Comparison of ENCODE assay signal across 24 mouse cellular contexts in the genomic region with DNA sequence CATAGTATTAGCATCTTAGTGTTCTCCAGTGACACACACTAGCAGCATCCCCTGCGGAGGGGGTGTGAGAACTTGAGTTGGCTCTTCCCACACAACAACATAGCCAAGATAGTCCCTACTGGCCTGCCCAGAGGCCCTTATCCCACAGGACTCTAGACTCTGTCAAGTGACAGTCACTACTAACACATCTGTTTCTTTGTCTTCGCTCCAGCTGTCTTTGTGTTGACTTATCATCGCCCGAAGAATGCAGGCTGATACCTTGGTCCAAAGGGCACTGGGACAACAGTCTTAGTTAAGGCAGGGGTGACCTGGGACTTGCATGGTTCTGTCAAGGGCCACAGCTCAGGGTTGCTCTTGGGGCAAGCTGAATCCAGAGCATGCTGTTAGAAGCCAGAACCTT. TPM values are rescaled to one million over a fixed set of nuclear protein-coding genes. Genes with fewer than 3 reads are reported as not detected.
DNase-seq lines count a peak whose midpoint lies in the region; ATAC-seq and TF ChIP-seq lines count a peak whose summit lies in the region.
"Had no signal": no experiment of that assay in that cellular context is flagged by ENCODE, and none has a peak within 500 bp of the region (broad histone marks: within the 10 kb centered on the region; RNA-seq: fewer than 3 reads in every experiment).

No protein-coding gene starts in this region.

- no peak overlapping the region for H3K4me2 ChIP-seq in kidney, embryonic 15.5 days
- no peak overlapping the region for H3K4me2 ChIP-seq in intestine, embryonic 16.5 days (ENCODE audit: low read depth, low read length)
- H3K4me2 ChIP-seq: embryonic facial prominence, embryonic 12.5 days; forebrain, embryonic 12.5 days had no signal

- H3K27ac ChIP-seq in kidney, adult 2 months (ENCODE audit: insufficient read depth, low read depth, low read length) = no peak overlapping the region
- no peak overlapping the region for H3K27ac ChIP-seq in kidney, embryonic 15.5 days
- H3K27ac ChIP-seq in intestine, embryonic 16.5 days (ENCODE audit: low read length) = no peak overlapping the region
- H3K27ac ChIP-seq in midbrain, embryonic 10.5 days (replicated peaks) = no peak overlapping the region
- H3K27ac ChIP-seq: embryonic facial prominence, embryonic 10.5 days; embryonic facial prominence, embryonic 12.5 days; forebrain, embryonic 10.5 days; forebrain, embryonic 12.5 days had no signal

- ATAC-seq in kidney, embryonic 15.5 days (replicated peaks; ENCODE audit: low FRiP score) = no peak
- ATAC-seq in intestine, embryonic 16.5 days = peak; percentile 61
- ATAC-seq: forebrain, embryonic 14.5 days; forebrain, embryonic 16.5 days had no signal

- peaks cover 12% of the 10 kb centered on the region; the same call in 1 of the 2 replicates for H3K4me1 ChIP-seq in kidney, adult 2 months (ENCODE audit: control insufficient read depth, insufficient read depth, low read length)
- peaks cover 8% of the 10 kb centered on the region; the same call in 1 of the 2 replicates for H3K4me1 ChIP-seq in kidney, embryonic 15.5 days
- H3K4me1 ChIP-seq in intestine, embryonic 16.5 days (ENCODE audit: control insufficient read depth, insufficient read depth, low read length) = peaks cover 13% of the 10 kb centered on the region; the same call in 1 of the 2 replicates
- no peaks in the 10 kb centered on the region for H3K4me1 ChIP-seq in midbrain, embryonic 10.5 days
- H3K4me1 ChIP-seq: embryonic facial prominence, embryonic 12.5 days; forebrain, embryonic 10.5 days; forebrain, embryonic 12.5 days had no signal

- no peak overlapping the region for H3K9ac ChIP-seq in kidney, embryonic 15.5 days
- H3K9ac ChIP-seq in intestine, embryonic 16.5 days (ENCODE audit: low read depth, low read length) = no peak overlapping the region
- H3K9ac ChIP-seq: embryonic facial prominence, embryonic 12.5 days; forebrain, embryonic 12.5 days had no signal

- no peak overlapping the region for H3K4me3 ChIP-seq in kidney, adult 2 months (ENCODE audit: insufficient read depth, low read depth, low read length)
- H3K4me3 ChIP-seq in kidney, embryonic 15.5 days (replicated peaks) = no peak overlapping the region
- H3K4me3 ChIP-seq in intestine, embryonic 16.5 days (ENCODE audit: low read length) = no peak overlapping the region
- no peak overlapping the region for H3K4me3 ChIP-seq in midbrain, embryonic 10.5 days
- H3K4me3 ChIP-seq: embryonic facial prominence, embryonic 10.5 days; embryonic facial prominence, embryonic 12.5 days; erythroblast, embryonic 14.5 days; forebrain, embryonic 10.5 days; forebrain, embryonic 12.5 days had no signal

- H3K9me3 ChIP-seq in kidney, embryonic 15.5 days (replicated peaks) = no peaks in the 10 kb centered on the region
- H3K9me3 ChIP-seq in intestine, embryonic 16.5 days (ENCODE audit: control insufficient read depth, low read length) = peaks cover 7% of the 10 kb centered on the region
- peaks cover 6% of the 10 kb centered on the region; the same call in 1 of the 2 replicates for H3K9me3 ChIP-seq in midbrain, embryonic 10.5 days (replicated peaks)
- H3K9me3 ChIP-seq: embryonic facial prominence, embryonic 12.5 days had no signal

- no peak for TF ChIP-seq POLR2A in kidney, adult 2 months (IDR thresholded peaks at IDR 0.05; ENCODE audit: low read depth, low read length)

- 67% methylated on average over 4 of the region's 4 CpGs for WGBS in kidney, adult 2 months
- 92% methylated on average over 4 of the region's 4 CpGs for WGBS in kidney, embryonic 15.5 days
- 64% methylated on average over 4 of the region's 4 CpGs for WGBS in intestine, embryonic 16.5 days
- WGBS in midbrain, embryonic 10.5 days = 89% methylated on average over 4 of the region's 4 CpGs

- no peaks in the 10 kb centered on the region for H3K36me3 ChIP-seq in kidney, adult 2 months (ENCODE audit: control insufficient read depth, insufficient read depth, low read length)
- H3K36me3 ChIP-seq in kidney, embryonic 15.5 days = no peaks in the 10 kb centered on the region; the same call in 1 of the 2 replicates
- no peaks in the 10 kb centered on the region for H3K36me3 ChIP-seq in intestine, embryonic 16.5 days (ENCODE audit: control insufficient read depth, insufficient read depth, low read length)
- no peaks in the 10 kb centered on the region for H3K36me3 ChIP-seq in midbrain, embryonic 10.5 days
- H3K36me3 ChIP-seq: embryonic facial prominence, embryonic 10.5 days; embryonic facial prominence, embryonic 12.5 days; forebrain, embryonic 10.5 days; forebrain, embryonic 12.5 days had no signal

- no peak for TF ChIP-seq CTCF in kidney, adult 2 months (conservative IDR thresholded peaks at IDR 0.05; ENCODE audit: insufficient read depth, insufficient read length, low read depth, low read length)

- H3K27me3 ChIP-seq in kidney, adult 2 months (replicated peaks; ENCODE audit: control insufficient read depth, insufficient read depth, low read length) = no peaks in the 10 kb centered on the region
- no peaks in the 10 kb centered on the region for H3K27me3 ChIP-seq in kidney, embryonic 15.5 days
- no peaks in the 10 kb centered on the region for H3K27me3 ChIP-seq in intestine, embryonic 16.5 days (replicated peaks; ENCODE audit: control insufficient read depth, insufficient read depth, low read length)
- no peaks in the 10 kb centered on the region for H3K27me3 ChIP-seq in midbrain, embryonic 10.5 days (ENCODE audit: low read depth, poor library complexity, severe bottlenecking)
- H3K27me3 ChIP-seq: embryonic facial prominence, embryonic 12.5 days; forebrain, embryonic 12.5 days had no signal

- peak; percentile 41 for DNase-seq in kidney, adult 2 months
- DNase-seq in right cerebral cortex, postnatal 14 days = peak; percentile 1
- DNase-seq in right cerebral cortex, postnatal 36 days (ENCODE audit: low spot score in 2 of 2) = no peak
- peak; percentile 73 for DNase-seq in yolk sac, embryonic 10.5 days (ENCODE audit: low spot score)
- DNase-seq in midbrain, embryonic 10.5 days (ENCODE audit: low spot score) = no peak
- DNase-seq in embryo, embryonic 10.5 days (ENCODE audit: low spot score) = no peak
- DNase-seq: adrenal gland, adult 2 months; adrenal gland, postnatal 10 days; adrenal gland, postnatal 25 days; cerebellum, adult 11 months; cerebellum, adult 18-20 months; cerebellum, adult 8-10 months; cerebellum, adult 9-11 months; cerebellum, postnatal 14 days; cerebellum, postnatal 36 days had no signal

RNA-seq across cellular contexts. Expression of gene Rps27rt, which starts 12.7 kb away (rescaled TPM):
- 24.4 and 49.4 TPM in 2 replicates for polyA plus RNA-seq in kidney, adult 2 months (2012; rRNA removed)
- 310 and 532 TPM in 2 replicates for polyA plus RNA-seq in kidney, embryonic 15.5 days (2015; fragmentation: Nextera tagmentation; extraction: Ambion mirVana)
- polyA plus RNA-seq in intestine, embryonic 16.5 days (2015; fragmentation: Nextera tagmentation; extraction: Ambion mirVana) = 264 and 268 TPM in 2 replicates
- polyA plus RNA-seq in midbrain, embryonic 10.5 days (2016; fragmentation: Nextera tagmentation; extraction: Ambion mirVana) = 227 and 286 TPM in 2 replicates
- polyA plus RNA-seq: erythroblast, embryonic 14.5 days had no signal

RNA-seq across cellular contexts. Expression of gene Osbpl10, which starts 16.9 kb away (rescaled TPM):
- polyA plus RNA-seq in kidney, adult 2 months (2012; rRNA removed) = 7.0 and 7.3 TPM in 2 replicates
- polyA plus RNA-seq in kidney, embryonic 15.5 days (2015; fragmentation: Nextera tagmentation; extraction: Ambion mirVana) = 2.3 and 3.1 TPM in 2 replicates
- polyA plus RNA-seq in intestine, embryonic 16.5 days (2015; fragmentation: Nextera tagmentation; extraction: Ambion mirVana) = 1.4 and 2.5 TPM in 2 replicates
- polyA plus RNA-seq in midbrain, embryonic 10.5 days (2016; fragmentation: Nextera tagmentation; extraction: Ambion mirVana) = 0.97 and 1.5 TPM in 2 replicates
- polyA plus RNA-seq: erythroblast, embryonic 14.5 days had no signal

Comparison
In these comparisons a context has a peak if more than half of its experiments do, and no peak if none do; other contexts are left out.
1. DNase-seq: peak in kidney, adult 2 months (single experiment), right cerebral cortex, postnatal 14 days (single experiment) and yolk sac, embryonic 10.5 days (single experiment); none in right cerebral cortex, postnatal 36 days (0 of 2), midbrain, embryonic 10.5 days (single experiment) and embryo, embryonic 10.5 days (single experiment).